Mouse (Mus musculus) stomach, postnatal 0 days (tissue): ENCODE measurements around the gene Unc5c.

ENCODE experiments used
- CTCF ChIP-seq: IDR thresholded peaks from 2 replicates; pipeline ENCODE4 v1.5.1; 2016; ENCODE audit warnings: antibody characterized with exemption, low read depth, mild to moderate bottlenecking, moderate library complexity
- EP300 ChIP-seq: optimal IDR thresholded peaks from 2 replicates; pipeline ENCODE3; 2016; ENCODE audit warnings: antibody characterized with exemption

DNA sequence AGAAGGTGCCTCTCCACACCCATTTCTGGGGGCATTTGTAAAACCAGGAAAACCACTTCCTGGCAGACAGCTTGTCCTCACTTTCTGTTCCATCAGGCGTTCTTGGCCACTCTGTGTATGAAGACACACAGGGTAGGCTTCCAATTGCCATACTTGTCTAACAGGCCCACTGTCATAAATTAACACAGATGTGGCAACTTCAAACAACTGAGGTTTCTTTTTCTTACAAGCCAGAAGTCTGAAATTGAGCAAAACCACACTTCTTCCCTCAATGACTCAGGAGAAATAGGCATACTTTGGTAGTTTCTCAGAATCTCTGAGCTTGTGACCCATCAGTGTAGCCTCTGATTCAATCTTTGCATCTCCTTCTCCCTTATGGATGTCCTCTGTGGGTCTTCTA, 225.7 kb downstream of the Unc5c start:
- TF ChIP-seq CTCF (no peak), EP300 (no peak)
